Mouse (Mus musculus) layer of hippocampus, adult 2 months (tissue): ENCODE measurements around the gene Map7. TPM values are rescaled to one million over a fixed set of nuclear protein-coding genes. Genes with fewer than 3 reads are reported as not detected.

ENCODE experiments used
- DNase-seq, 2 experiments: peaks; one replicate each; pipeline ENCODE4 v3.0.0; 2022; ENCODE audit warnings: low spot score in 2 of 2
- H3K27ac ChIP-seq: fragments of 200-600 bp; 2 replicates; pipeline ENCODE4 v1.8.1; 2022
- H3K4me3 ChIP-seq: fragments of 200-600 bp; 2 replicates; pipeline ENCODE4 v1.8.1; 2022; ENCODE audit warnings: mild to moderate bottlenecking
- CTCF ChIP-seq: fragments of 200-600 bp; conservative IDR thresholded peaks from 2 replicates; pipeline ENCODE4 v1.8.1; 2022; ENCODE audit warnings: antibody characterized with exemption, mild to moderate bottlenecking, moderate library complexity
- total RNA-seq, 2 experiments: library from RNA; stranded (reverse); gene quantifications; 2 replicates each; pipeline ENCODE4 v1.2.3; 2021

The Map7 gene
- total RNA-seq, 2 experiments from 2014 or later: 109 to 127 TPM

DNA sequence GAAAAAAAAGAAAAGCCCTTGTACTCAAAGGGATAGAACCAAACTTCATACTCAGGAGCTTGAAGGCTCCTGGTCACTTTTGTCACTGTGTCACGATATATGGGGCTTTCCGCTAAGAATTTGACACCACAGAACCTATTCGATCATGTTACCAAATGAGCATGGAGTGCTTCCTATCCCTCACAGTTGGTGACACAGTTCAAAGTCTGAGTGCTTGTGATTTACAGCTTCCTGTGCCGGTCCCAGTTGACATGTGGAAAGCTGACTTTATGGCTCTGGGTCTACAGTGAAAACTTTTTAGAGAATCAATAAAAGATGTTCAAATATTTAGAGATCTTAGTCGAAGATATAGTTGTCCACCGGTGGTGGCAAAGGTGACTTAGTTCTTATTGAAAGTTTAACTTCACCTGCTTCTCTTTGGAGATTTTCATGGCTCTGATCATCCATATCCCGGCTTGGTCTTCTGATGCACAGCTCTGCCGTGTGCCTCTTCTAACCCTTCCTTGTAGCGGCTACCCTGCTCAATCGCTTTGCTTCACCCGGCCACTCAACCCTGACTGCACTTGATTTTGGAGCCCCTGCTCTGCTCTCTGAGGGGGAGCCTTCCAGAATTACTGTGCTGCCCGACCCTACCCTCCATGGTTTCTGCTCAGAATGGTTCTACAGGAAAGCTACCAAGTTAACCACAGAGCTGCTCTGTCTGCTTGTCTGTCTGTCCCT, 15.2 kb upstream of the Map7 start:
- Histone ChIP-seq H3K27ac (no peak overlapping the region), H3K4me3 (no peak overlapping the region)
- no peak for TF ChIP-seq CTCF
- no peak for DNase-seq

DNA sequence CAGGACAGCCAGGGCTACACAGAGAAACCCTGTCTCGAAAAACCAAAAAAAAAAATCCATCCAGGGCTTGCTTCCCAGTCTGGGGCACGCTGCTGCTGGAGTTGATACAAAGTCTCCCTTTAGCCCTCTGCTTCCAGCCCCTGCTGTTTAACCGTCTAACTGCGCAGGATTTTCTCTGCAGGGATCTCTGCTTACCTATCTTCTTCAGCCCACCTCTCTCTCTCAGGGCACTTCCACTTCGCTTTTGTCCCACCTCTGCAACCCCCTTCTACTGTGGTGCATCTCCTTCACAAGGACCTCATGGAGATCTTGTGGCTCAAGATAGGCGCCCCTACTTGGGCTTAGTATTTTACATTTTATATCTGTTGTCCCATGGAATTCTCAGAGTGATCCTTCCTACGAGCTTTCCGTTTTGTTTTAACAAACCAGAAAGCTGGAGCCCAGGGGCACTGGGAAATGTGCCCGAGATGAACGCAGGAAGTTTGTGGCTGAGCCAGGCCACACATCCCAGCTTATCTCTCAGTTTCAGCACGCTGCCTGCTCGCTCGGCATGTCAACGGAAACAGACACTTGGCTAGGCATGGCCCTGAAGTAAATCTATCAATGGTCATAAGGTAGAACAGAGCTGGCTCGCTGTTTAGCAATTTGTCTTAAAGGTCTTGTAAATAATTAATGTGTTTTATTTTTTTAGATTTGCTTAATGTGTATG, 12.8 kb upstream of the Map7 start:
- H3K4me3 ChIP-seq: no peak overlapping the region
- DNase-seq: no peak
- TF ChIP-seq CTCF: no peak
- H3K27ac ChIP-seq: no peak overlapping the region

DNA sequence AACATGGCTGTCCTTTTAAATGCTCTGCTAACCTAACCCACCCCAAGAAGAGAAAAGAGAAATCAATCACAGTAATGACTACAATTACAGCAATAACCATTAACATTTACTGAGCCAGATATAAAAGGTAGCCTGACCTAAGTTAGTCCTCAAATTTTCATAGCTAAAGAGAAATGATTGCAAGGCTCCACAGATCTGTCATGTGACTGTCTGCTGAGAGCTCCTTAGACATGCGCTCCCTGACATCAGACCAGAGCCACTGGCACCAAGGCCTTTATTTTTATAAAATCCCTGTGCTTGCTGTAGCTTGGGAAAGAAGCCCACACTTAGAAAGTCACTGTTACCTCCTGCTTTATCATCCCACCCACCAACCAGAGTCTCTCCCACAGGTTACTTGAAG, 11.8 kb upstream of the Map7 start:
- no peak for DNase-seq
- no peak overlapping the region for H3K4me3 ChIP-seq

DNA sequence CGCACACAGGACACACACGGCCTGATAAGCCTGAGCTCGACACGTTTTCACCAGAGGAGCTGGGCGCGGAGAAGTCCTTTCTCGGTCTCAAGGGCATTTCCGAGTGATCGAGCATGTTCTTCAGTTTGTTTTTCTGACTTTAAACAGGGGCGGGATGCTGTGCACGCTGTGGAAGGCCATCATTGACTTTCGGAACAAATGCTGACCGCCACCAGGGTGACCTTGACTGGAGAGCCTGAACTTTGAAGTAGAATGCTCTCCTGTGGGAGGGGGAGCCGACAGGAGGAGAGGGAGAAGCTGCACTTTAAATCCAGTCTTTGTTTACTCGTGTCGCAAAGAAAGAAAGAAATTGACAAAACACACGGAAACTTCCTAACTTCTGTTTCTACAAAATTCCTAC, 6.9 kb upstream of the Map7 start:
- no peak overlapping the region for H3K4me3 ChIP-seq
- TF ChIP-seq CTCF: no peak
- H3K27ac ChIP-seq: no peak overlapping the region
- DNase-seq: no peak

More for the DNA sequence above, 11.8 kb upstream of the Map7 start:
- no peak overlapping the region for H3K27ac ChIP-seq
- TF ChIP-seq CTCF: no peak

DNA sequence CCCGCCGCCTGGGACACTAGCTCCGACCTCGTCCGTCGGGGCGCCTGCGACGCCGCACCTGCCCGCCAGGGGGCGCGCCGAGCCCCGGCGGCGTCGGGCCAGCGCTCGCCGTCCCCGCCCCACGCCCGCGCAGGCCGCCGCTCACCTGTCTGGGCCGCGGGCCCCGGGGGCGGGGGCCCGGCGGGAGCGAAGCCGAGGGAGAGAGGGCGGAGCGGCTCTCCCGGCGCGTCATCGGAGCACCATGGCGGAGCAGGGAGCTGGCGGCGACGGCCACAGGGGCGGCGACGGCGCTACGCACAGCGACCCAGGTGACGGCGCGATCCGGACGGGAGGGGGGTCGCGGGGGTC, 476 bp downstream of the Map7 start:
- Histone ChIP-seq H3K4me3 (peak overlapping the region; percentile 74), H3K27ac (peak overlapping the region; percentile 96)
- DNase-seq: peak in 1 of 2 experiments; percentile 57
- peak; percentile 59 for TF ChIP-seq CTCF

DNA sequence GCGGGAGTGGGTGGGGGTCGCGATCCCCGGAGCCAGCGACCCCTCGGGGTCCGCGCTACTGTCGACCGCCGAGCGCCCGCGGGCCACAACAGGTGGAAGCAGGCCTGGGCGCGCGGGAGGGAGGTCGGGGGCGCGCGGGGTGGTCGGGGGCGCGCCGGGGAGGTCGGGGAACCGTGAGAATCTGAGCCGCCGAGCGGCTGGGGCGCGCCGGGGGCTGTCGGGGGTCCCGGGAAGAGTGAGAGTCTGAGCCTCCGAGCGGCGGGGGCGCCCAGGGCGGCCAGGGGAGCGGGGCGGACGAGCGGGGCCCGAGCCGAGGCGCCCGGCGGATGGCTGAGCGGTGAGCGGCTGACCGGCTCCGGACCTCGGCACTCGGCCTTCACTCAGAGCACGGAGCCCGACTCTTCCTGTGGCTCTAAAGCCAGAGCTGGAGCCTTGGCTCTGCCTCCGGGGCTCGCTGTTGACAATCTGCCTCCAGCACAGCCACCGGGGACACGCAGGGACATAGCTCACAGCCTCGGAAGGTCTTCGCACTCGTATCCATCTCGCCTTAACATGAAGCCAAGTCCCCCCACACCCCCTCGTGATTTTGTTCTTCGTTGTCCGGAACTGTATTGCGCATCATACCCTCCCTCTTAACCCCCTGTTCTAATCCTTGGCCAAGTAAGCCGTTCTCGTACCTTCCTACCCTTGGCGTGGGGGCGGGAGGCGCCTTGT, 1.0 kb downstream of the Map7 start:
- H3K4me3 ChIP-seq: peak overlapping the region; percentile 74
- TF ChIP-seq CTCF: no peak
- H3K27ac ChIP-seq: peak overlapping the region; percentile 96
- peak in 1 of 2 experiments; percentile 55 for DNase-seq

- no peak for DNase-seq
- H3K27ac ChIP-seq: peak overlapping the region; percentile 96
- peak overlapping the region; percentile 74 for H3K4me3 ChIP-seq
- TF ChIP-seq CTCF: no peak
These were observed 1.6 kb downstream of the Map7 start for GRCm38 (mm10) chr10:20149835-20150355.

- Histone ChIP-seq H3K4me3 (no peak overlapping the region), H3K27ac (no peak overlapping the region)
- peak; percentile 83 for TF ChIP-seq CTCF
- no peak for DNase-seq
These were observed 3.9 kb downstream of the Map7 start for GRCm38 (mm10) chr10:20152131-20152530.

- no peak for TF ChIP-seq CTCF
- no peak for DNase-seq
- no peak overlapping the region for H3K27ac ChIP-seq
These were observed 5.2 kb downstream of the Map7 start for GRCm38 (mm10) chr10:20153507-20153906.

GRCm38 (mm10) chr10:20155401-20155800, 7.1 kb downstream of the Map7 start:
- Histone ChIP-seq H3K27ac (peak overlapping the region; percentile 61; the same call in 1 of the 2 replicates), H3K4me3 (no peak overlapping the region)
- DNase-seq: no peak
- TF ChIP-seq CTCF: no peak

More at GRCm38 (mm10) chr10:20153507-20153906, 5.2 kb downstream of the Map7 start:
- no peak overlapping the region for H3K4me3 ChIP-seq

- DNase-seq: no peak
- H3K27ac ChIP-seq: no peak overlapping the region
- H3K4me3 ChIP-seq: no peak overlapping the region
- TF ChIP-seq CTCF: no peak
These were observed 8.9 kb downstream of the Map7 start for GRCm38 (mm10) chr10:20157021-20157726.

DNA sequence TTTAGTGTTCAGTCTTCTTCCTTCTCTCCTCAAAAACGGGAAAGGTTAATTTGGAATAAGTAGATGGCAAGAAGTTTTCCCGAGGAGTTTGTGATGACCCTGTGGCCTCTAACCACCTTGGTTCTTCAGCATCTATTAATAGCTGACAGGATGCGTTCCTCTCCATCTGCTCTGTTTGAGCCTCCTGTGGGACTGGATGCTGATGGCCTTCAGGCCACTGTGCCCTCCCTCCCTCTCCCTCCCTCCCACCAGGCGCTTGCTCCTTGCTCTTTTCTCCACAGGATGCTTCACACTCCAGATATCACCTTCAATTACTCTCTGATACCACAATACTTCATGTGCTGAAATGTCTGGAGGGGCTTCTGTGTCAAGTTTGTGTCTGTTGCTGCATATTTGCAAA, 10.5 kb downstream of the Map7 start:
- no peak for DNase-seq
- H3K4me3 ChIP-seq: no peak overlapping the region
- no peak for TF ChIP-seq CTCF
- no peak overlapping the region for H3K27ac ChIP-seq
